Mouse (Mus musculus): ENCODE results near the gene Mab21l3.
A peak's percentile ranks its signal among the peaks of the same experiment; 100 is the strongest.

The Mab21l3 gene

GRCm38 (mm10) chr3:101848816-101849215 is at the start of gene Mab21l3:
Gene Mab21l3 (minus strand): TSS chr3:101848959.
- DNase-seq (ENCODE audit: low read depth, low spot score), result no peak
- Histone ChIP-seq H3K36me3 (ENCODE audit: control insufficient read depth, insufficient read depth, low read length, poor library complexity, severe bottlenecking) (no peaks in the 10 kb centered on the region), H3K27me3 (ENCODE audit: control insufficient read depth, insufficient read depth, low read length, poor library complexity, severe bottlenecking) (no peaks in the 10 kb centered on the region)

GRCm38 (mm10) chr3:101897377-101897974 is 48.7 kb upstream of the Mab21l3 start:
- no peaks in the 10 kb centered on the region for H3K27me3 ChIP-seq (ENCODE audit: control insufficient read depth, insufficient read depth, low read length, poor library complexity, severe bottlenecking)
- H3K36me3 ChIP-seq (ENCODE audit: control insufficient read depth, insufficient read depth, low read length, poor library complexity, severe bottlenecking), result no peaks in the 10 kb centered on the region
- DNase-seq (ENCODE audit: low read depth, low spot score), result no peak

- Histone ChIP-seq H3K36me3 (ENCODE audit: control insufficient read depth, insufficient read depth, low read length, poor library complexity, severe bottlenecking) (no peaks in the 10 kb centered on the region), H3K27me3 (ENCODE audit: control insufficient read depth, insufficient read depth, low read length, poor library complexity, severe bottlenecking) (no peaks in the 10 kb centered on the region)
- DNase-seq (ENCODE audit: low read depth, low spot score), result peak; percentile 69
Measured at GRCm38 (mm10) chr3:101896893-101897292, 48.1 kb upstream of the Mab21l3 start.

GRCm38 (mm10) chr3:101895376-101895910 is 46.7 kb upstream of the Mab21l3 start:
- Histone ChIP-seq H3K36me3 (ENCODE audit: control insufficient read depth, insufficient read depth, low read length, poor library complexity, severe bottlenecking) (no peaks in the 10 kb centered on the region), H3K27me3 (ENCODE audit: control insufficient read depth, insufficient read depth, low read length, poor library complexity, severe bottlenecking) (no peaks in the 10 kb centered on the region)
- peak; percentile 72 for DNase-seq (ENCODE audit: low read depth, low spot score)

GRCm38 (mm10) chr3:101885591-101885990 is 36.8 kb upstream of the Mab21l3 start:
- no peak for DNase-seq (ENCODE audit: low read depth, low spot score)
- H3K27me3 ChIP-seq (ENCODE audit: control insufficient read depth, insufficient read depth, low read length, poor library complexity, severe bottlenecking), result no peaks in the 10 kb centered on the region
- H3K36me3 ChIP-seq (ENCODE audit: control insufficient read depth, insufficient read depth, low read length, poor library complexity, severe bottlenecking), result no peaks in the 10 kb centered on the region

GRCm38 (mm10) chr3:101885041-101885440 is 36.3 kb upstream of the Mab21l3 start:
- H3K27me3 ChIP-seq (ENCODE audit: control insufficient read depth, insufficient read depth, low read length, poor library complexity, severe bottlenecking), result no peaks in the 10 kb centered on the region
- DNase-seq (ENCODE audit: low read depth, low spot score), result no peak
- no peaks in the 10 kb centered on the region for H3K36me3 ChIP-seq (ENCODE audit: control insufficient read depth, insufficient read depth, low read length, poor library complexity, severe bottlenecking)

- no peak for DNase-seq (ENCODE audit: low read depth, low spot score)
- no peaks in the 10 kb centered on the region for H3K27me3 ChIP-seq (ENCODE audit: control insufficient read depth, insufficient read depth, low read length, poor library complexity, severe bottlenecking)
Measured at GRCm38 (mm10) chr3:101883902-101884301, 35.1 kb upstream of the Mab21l3 start.

GRCm38 (mm10) chr3:101881721-101882120 is 33.0 kb upstream of the Mab21l3 start:
- no peak for DNase-seq (ENCODE audit: low read depth, low spot score)
- Histone ChIP-seq H3K36me3 (ENCODE audit: control insufficient read depth, insufficient read depth, low read length, poor library complexity, severe bottlenecking) (no peaks in the 10 kb centered on the region), H3K27me3 (ENCODE audit: control insufficient read depth, insufficient read depth, low read length, poor library complexity, severe bottlenecking) (no peaks in the 10 kb centered on the region)

More at GRCm38 (mm10) chr3:101883902-101884301, 35.1 kb upstream of the Mab21l3 start:
- H3K36me3 ChIP-seq (ENCODE audit: control insufficient read depth, insufficient read depth, low read length, poor library complexity, severe bottlenecking), result no peaks in the 10 kb centered on the region

GRCm38 (mm10) chr3:101880818-101881217 is 32.1 kb upstream of the Mab21l3 start:
- Histone ChIP-seq H3K27me3 (ENCODE audit: control insufficient read depth, insufficient read depth, low read length, poor library complexity, severe bottlenecking) (no peaks in the 10 kb centered on the region), H3K36me3 (ENCODE audit: control insufficient read depth, insufficient read depth, low read length, poor library complexity, severe bottlenecking) (no peaks in the 10 kb centered on the region; the same call in 1 of the 2 replicates)
- no peak for DNase-seq (ENCODE audit: low read depth, low spot score)

- Histone ChIP-seq H3K36me3 (ENCODE audit: control insufficient read depth, insufficient read depth, low read length, poor library complexity, severe bottlenecking) (no peaks in the 10 kb centered on the region; the same call in 1 of the 2 replicates), H3K27me3 (ENCODE audit: control insufficient read depth, insufficient read depth, low read length, poor library complexity, severe bottlenecking) (no peaks in the 10 kb centered on the region)
- no peak for DNase-seq (ENCODE audit: low read depth, low spot score)
Measured at GRCm38 (mm10) chr3:101878136-101878535, 29.4 kb upstream of the Mab21l3 start.

- DNase-seq (ENCODE audit: low read depth, low spot score), result no peak
- Histone ChIP-seq H3K36me3 (ENCODE audit: control insufficient read depth, insufficient read depth, low read length, poor library complexity, severe bottlenecking) (no peaks in the 10 kb centered on the region; the same call in 1 of the 2 replicates), H3K27me3 (ENCODE audit: control insufficient read depth, insufficient read depth, low read length, poor library complexity, severe bottlenecking) (no peaks in the 10 kb centered on the region)
Measured at GRCm38 (mm10) chr3:101876459-101877285, 27.9 kb upstream of the Mab21l3 start.

GRCm38 (mm10) chr3:101875258-101875920 is 26.6 kb upstream of the Mab21l3 start:
- H3K27me3 ChIP-seq (ENCODE audit: control insufficient read depth, insufficient read depth, low read length, poor library complexity, severe bottlenecking), result no peaks in the 10 kb centered on the region
- H3K36me3 ChIP-seq (ENCODE audit: control insufficient read depth, insufficient read depth, low read length, poor library complexity, severe bottlenecking), result no peaks in the 10 kb centered on the region; the same call in 1 of the 2 replicates
- DNase-seq (ENCODE audit: low read depth, low spot score), result no peak

- Histone ChIP-seq H3K36me3 (ENCODE audit: control insufficient read depth, insufficient read depth, low read length, poor library complexity, severe bottlenecking) (no peaks in the 10 kb centered on the region; the same call in 1 of the 2 replicates), H3K27me3 (ENCODE audit: control insufficient read depth, insufficient read depth, low read length, poor library complexity, severe bottlenecking) (no peaks in the 10 kb centered on the region)
- DNase-seq (ENCODE audit: low read depth, low spot score), result no peak
Measured at GRCm38 (mm10) chr3:101873061-101873675, 24.4 kb upstream of the Mab21l3 start.

- no peaks in the 10 kb centered on the region for H3K27me3 ChIP-seq (ENCODE audit: control insufficient read depth, insufficient read depth, low read length, poor library complexity, severe bottlenecking)
- H3K36me3 ChIP-seq (ENCODE audit: control insufficient read depth, insufficient read depth, low read length, poor library complexity, severe bottlenecking), result no peaks in the 10 kb centered on the region; the same call in 1 of the 2 replicates
- no peak for DNase-seq (ENCODE audit: low read depth, low spot score)
Measured at GRCm38 (mm10) chr3:101871951-101872350, 23.2 kb upstream of the Mab21l3 start.

All from splenic B cell, adult 2 months (primary cell).